Mouse (Mus musculus) frontal cortex, postnatal 36 days (tissue): ENCODE data around the gene Rere.
A peak's percentile ranks its signal among the peaks of the same experiment; 100 is the strongest.
"Not testable (repeated sequence)": the region's sequence is repeated elsewhere in the genome, so short reads cannot be mapped to it uniquely, and the experiment has no call there.

Experiments
- DNase-seq, 2 experiments: peaks; one replicate each; pipeline ENCODE4 v3.0.0; 2022; ENCODE audit warnings: low spot score in 2 of 2

Rere gene

DNA sequence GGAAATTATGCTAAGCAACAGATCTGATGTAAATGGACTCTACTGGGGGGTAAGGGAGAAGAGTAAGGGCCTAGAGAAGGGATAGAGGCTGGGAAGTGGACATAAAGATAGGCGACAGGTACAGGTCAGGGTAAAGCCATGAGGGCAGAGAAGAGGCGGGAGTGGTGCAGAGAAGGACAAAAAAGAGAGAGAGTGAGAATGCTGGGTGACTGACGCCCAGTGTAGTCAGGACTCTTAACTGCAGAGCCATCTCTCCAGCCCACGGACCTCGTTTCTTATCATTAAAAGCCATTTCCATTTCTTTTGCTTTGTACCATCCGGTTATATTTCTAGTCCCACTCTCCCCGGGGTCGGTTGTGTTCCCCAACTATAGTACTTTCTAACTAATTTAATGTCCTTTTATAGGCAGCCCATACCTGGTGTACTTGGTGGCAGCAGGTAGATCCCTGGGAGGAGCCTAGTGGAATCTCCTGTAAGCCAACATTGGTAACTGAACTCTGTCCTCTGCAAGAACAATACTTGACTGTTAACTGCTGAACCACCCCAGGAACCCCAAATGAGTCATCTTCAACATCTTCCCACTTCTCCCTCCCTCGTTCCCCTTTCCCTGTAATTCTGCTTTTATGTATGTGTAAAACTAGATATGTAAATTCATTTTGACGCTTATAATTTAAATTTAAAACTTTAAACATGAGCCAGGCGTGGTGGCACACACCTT lies 223.0 kb downstream of the Rere start:
- DNase-seq, result no peak

DNA sequence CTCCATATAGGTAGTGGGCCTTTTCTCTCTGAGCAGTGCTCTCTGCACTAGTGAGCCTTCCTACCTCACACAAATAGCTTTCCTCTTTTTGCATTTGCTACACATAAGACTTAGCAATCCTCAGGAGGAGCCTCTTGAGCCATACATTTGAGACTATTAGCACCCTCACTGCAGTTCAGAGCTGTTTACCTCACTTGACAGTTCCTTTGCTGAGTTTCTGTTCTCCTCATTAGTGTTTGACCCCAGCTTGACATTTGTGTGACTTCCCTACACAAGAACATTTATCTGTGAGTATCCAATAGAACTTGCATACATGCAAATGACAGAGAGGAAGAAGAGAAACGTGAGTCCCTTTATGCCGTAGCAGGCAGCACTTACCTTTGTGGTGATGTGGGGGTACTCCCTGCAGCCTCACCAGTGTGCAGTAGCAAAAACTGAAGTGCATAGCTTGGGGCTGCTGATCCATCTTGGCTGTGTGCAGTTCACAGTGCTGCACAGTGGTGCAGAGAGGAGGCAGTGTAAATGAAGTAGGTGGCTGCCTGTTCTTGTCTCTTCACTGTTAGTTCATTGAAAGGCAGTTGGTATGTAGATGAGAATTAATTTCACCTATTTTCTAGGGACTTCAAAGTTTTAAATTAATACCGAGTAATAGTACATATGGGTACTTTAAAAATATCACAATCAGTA lies 227.7 kb downstream of the Rere start:
- no peak for DNase-seq

DNA sequence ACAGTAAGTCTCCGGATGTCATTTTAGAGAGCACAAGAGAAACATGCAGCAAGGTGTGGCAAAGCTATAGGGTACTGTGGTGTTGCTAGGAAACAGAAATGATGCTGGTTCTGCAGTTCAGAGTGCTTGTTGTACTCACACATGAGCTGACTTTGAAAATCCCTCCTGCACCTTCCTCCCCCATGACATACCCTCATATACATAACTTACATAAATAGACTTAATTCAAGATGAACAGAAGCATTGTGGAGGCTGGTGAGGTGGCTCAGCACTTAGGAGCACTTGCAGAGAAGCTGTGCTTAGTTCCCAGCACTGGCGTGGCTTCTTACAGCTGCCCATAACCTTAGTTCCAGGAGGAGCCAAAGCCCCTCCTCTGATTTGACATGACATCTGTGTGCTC lies 228.6 kb downstream of the Rere start:
- peak in 1 of 2 experiments; percentile 38 for DNase-seq

DNA sequence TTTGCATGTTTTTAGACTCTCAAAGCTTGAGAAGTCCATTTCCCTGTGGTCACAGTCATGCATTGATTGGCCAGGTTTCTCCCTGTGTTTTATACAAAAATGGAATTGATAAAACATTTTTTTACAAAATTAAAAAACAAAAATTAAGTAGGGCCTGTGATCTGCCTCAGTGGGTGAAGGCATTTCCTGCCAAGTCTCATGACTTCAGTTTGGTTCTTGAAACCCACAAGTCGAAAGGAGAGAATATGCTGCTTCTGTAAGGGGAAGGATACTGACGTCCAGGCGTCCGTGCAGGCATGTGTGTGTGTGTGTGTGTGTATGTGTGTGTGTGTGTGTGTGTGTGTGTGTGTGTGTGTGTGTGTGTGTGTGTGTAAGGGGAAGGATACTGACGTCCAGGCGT lies 231.9 kb downstream of the Rere start:
- not testable (repeated sequence) for DNase-seq

DNA sequence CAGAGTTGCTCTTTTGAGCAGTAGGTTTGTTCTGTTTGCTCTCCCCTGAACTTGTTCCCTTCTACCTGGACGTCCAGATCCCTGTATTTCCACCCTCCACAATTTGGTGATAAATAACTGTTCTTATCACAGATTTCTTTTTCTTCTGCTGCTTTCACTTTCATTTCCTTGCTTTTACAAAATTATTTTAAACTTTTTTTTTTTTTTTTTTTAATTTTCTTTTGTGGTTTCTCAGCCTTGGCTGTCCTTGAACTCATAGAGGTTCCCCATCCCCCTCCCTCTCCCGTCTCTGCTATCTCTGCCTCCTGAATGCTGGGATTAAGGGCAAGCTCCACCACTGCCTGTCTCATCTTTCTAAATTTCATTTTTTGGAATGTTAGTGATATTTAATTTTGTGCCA lies 234.8 kb downstream of the Rere start:
- no peak for DNase-seq

DNA sequence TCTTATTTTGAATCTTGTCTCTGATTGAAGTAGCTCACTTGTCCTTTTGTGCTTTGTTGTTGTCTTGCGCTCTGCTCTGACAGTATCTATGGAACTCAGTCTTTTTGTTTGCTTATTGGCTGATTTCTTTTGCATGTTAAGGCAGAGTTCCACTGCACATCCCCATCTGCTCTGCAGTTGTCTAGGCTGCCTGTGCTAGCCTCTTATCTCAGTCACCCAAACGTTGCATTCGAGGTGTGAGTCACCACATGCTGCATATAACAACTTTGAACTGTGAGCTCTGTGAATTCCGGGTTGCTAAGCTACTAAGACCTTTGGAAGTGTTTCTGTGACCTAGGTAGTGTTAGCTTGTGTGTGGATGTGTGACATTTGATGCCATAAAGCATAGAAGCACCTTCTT lies 235.9 kb downstream of the Rere start:
- no peak for DNase-seq

DNA sequence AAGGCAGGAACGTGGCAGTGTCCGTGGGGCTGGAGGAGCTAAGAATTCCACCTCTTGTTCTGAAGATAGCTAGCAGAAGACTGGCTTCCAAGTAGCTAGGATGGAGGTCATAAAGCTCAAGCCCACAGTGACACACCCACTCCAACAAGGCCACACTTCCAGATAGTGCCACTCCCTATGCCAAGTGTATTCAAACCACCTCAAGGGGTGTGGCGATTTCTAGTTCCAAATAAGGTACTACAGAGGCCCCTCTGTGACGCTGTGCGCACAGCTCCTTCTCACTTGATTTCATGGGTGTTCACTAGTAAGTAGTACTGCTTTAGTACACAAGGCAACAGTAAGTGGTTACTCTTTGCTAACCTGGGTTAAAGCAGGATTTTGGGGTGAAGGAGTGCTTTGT lies 237.4 kb downstream of the Rere start:
- DNase-seq, result no peak

DNA sequence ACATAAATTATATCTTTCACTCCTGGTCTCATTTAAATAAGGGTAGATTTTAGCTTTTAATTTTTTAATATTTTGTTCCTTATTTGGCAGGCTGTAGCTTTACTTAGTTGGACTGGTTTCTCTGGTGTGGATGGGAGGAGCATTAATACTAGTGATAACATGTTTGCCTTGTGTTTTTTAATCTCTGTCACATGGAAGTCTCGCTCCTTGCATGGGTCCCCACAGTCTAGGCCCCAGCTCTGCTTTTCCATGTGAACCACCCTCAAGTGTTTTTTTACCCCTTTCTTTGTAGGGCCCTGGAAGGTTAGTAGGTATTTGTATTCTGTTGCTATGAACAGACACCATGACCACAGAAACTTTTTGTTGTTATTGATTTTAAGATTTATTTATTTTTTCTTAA lies 238.6 kb downstream of the Rere start:
- no peak for DNase-seq

DNA sequence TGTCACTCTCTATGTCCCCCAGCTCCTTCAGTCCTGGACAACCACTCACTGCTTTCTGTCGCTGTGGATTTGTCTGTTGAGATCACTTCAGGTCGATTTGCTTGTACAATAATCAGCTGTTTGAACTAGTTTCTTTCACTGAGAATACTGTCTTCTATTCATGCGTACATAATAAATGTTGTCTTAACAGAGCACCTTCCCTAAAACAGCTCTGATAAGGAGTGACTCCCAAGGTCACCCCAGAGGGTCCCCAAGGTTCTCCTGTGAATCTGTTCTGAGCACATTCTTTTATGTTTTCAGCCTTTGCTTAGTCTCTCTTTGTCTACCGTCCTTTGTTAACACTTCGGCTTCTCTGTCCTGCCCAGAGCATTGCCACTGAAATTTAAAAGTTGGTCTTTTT lies 241.0 kb downstream of the Rere start:
- no peak for DNase-seq

DNA sequence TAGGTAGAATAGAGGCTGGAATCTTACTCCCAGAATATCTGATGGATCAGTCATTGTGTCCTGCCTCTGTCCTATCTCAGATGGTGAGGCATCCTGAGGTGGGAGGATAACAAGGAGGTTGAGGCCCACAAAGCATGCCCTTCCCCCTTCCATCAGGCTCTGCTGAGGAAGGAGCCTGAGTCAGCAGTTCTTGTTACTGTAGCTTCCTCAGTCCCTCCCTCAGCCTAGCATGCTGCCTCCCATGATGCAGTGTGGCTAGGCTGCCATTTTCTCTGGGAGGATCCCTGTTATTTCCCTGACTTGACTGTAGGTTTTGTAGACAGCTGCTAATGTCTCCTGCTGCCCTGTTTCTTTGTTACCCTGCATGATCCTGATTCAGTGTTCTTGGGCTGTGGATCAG lies 241.9 kb downstream of the Rere start:
- DNase-seq, result no peak

DNA sequence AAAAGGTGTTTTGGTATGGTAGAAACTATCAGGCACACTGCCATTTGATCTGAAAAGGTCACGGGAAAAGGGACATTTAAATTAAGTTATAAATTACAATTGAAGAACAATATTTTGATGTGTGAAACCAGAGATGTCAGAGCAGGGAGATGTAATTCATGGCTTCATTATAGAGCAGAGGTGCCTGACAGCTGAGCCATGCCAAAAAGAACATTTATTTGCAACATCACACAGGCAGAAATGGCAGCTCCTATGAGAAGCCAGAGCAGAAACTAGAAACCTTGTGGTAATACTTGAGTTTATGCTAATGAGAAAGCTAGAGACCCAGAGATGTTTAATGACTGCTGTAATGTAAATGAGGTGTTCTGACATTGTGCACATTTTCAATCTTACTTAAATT lies 244.8 kb downstream of the Rere start:
- no peak for DNase-seq

DNA sequence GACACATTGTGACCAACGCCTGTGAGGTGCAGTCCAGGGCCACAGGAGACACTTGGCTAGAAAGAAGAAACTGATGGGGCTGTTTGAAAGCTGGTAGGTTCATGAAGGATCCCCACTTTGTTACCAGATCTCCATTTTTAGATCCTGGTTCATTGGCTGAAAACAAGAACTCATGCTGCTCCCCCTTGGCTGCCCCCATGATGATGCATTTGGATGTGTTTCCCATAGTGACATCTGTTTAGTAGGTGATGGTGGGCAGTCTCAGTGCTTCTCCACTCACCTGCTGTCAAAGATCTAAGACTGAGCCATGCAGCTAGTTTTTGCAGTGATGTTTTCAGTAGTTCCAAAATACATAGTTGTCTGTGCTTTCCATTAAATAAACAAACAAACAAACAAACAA lies 247.0 kb downstream of the Rere start:
- no peak for DNase-seq

DNA sequence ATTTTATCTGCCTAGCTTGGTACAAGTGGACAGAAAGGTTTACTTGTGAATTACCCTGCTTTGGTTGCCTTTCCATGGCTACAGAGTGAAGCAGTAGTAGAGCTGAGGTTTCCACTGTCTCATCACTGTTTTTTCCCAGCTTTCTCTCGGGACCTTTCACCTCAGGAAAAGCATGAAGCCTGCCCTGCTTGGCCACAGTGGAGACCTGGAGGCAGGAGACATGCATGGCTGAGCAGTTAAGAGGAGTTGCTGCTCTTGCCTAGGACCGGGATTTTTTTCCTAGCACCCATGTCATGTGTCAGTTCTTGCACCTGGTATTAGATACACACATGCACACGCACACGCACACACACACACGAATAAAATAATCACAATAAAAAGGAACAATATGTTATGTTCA lies 247.4 kb downstream of the Rere start:
- no peak for DNase-seq

DNA sequence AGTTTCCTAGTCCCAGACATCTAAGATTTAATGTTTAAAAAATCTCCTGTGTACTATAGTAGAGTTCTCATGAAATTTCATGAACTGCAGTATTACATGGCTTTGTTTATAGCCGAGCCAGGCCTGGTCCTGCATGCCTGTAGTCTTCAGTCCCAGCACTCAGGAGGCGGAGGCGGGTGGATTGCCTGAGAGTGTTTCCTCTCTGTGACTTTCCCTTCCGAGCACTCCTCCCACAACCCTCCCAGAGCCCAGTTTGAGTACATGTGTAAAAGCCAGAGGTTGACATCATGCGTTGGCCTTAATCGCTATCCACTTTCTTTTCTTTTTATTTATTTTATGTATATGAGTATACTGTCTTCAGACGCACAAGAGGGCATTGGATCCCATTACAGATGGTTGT lies 250.4 kb downstream of the Rere start:
- DNase-seq, result no peak

DNA sequence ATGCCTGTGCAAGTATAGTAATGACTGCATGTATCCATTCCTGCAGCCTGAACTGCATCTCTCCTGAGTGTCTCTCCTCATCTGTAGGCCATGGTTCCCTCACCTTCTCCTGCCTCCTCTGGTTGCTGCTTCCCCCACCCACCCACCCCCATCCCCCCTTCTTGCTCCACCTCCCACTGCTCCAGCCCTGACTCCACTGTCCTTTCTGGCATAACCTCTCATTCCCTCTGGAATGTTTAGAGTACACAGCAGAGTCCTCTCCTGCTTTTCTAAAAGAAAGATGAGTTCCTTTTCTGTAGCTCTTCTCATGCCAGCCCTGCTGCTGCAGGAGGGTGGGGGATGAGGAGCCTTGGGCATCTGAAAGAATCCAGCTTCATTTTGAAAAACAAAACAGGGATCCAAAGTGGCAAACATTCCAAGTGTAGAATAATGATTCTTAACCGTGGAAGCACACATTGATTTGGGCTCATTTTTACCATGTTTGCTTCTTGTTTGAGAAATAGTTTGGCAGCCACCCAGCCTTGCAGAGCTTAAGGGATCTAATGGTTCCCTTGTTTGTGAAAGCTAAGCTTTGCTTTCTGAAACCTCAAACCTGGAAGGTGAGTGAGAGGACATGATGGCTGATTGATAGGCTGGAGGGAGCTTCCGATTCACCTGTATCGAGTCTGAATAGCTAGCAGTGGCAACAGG lies 255.5 kb downstream of the Rere start:
- DNase-seq, result no peak

DNA sequence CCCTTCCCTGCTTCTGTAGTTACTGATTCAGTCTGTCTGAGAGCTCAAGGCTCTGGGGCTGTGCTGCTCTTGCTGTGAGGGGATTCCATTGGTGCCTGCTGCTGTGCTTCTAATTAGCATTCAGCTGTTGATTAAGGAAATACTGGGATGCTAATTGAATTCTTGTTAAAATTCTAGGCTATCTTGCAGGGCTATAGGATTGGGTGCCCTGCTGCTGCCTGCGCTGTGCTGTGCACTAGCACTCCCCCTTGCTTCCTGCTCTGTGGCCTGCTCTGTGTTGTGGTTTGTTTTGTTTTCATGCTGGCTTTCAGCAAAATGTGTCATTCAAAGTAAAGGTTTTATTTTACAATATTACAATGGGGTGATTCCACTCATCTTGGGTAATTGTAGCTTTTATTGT lies 258.4 kb downstream of the Rere start:
- DNase-seq, result no peak

DNA sequence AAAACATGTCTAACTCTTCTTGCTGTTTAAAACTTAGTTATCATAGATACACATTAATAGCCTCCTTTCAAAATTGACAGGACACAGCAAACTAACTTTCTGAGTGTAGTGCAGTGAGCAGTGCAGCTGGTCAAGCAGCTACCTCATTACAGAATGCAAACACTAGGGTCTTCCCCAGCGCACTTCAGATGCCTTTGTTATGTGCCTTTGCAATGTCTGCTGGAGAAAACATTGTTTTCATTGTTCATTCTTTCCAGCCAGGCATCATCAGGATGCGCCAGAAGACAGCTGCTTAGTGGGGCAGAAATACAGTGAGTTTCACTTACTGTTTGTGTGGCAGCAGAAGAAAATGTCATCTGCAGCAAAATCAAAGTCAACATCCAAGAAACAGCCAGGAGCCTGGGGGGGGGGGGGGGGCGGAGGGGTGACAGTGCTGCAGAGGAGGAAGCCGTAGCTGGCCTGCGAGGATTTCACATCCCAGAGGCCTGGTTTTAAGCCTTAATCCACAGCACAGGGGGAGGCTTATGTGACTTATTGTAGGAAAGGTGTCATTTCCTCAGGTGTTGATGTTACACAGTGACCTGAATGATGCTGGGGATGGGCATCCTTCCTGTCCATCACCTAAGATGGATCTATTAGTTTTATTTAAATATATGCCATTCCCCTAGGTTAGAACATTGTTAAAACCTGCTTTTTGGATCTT lies 259.1 kb downstream of the Rere start:
- DNase-seq, result no peak

DNA sequence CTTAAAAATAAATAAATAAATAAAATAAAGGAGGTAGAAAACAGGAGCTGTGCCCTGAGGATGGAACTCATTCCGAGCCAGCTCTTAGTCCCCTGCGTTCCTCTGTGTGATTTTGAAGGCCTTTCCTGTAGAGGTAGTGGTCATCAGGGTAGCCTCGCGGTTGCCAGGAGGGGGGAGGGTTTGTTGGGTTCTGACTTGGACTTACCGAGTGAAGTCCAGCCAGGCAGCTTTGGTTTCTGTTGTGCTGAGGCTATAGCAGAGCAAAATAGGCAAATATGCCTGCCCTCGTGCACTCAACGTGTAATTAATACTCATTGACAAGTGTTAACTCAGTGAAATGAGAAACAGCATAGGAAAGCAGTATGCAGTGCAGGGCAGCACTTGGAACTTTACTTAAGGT lies 262.8 kb downstream of the Rere start:
- no peak for DNase-seq

DNA sequence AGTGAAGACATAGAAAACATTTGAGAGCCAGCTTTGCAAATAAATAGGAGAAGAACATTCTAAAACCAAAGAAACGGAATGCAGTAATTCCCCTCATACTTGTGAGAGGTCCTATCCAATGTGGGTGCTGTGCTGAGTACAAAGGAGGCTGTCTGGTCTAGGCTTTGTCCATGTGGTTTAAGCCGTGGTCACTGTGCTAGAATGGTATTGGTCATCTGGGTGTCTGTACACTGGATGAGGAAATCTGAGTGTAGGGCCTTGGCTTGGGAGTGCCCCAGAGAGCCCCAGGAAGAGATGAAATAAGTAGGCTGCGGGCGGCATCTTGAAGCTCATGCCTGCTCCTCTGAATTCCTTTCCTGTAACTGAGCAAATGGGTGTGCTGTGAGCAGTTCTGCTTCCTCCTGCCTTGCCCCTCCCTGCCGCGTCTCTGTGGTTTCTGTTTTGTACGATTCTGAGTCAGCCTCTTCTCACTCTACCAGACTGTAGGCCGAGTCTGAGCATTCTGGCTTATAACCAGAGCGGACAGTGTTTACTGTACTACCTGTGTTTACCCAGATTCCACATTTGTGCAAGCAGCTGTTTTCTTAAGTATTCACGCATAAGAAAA lies 263.3 kb downstream of the Rere start:
- DNase-seq, result peak; percentile 53

DNA sequence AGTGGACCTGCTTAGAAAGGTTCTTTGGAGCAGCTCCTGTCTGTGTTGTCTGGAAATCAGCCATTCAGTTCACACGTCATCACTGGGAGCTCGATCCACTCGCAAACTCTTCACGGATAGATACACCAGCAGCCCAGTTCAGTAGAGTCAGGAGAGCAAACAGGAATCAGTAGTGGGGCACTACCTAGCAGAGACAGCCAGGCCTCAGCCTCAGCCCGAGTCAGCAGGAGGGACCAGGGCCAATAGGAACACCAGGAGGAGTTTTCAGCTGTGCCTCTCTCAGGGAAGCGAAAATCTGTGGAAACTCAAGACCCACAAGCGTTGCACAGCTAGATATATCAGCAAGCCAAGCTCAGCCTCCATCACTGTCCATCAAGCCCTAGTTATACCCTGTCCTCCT lies 264.3 kb downstream of the Rere start:
- DNase-seq, result no peak

DNA sequence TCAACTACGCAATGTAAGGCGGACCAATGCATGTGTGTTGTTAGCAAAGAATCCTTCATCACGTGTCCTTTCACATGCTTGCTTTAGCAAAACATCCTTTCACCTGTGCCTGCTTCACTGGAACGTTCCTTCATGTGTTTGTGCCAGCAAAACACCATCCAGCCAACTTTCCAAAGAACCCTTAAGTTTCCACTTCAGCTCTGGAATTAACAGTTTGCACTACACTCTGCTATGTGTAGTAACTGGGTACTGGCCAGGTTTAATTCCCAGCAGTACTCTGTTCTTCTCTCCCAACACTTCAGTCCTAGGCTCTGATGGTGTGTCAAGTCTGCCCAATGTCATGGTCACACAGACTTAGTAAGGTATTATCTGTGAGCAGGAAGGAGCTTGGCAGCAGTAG lies 264.9 kb downstream of the Rere start:
- DNase-seq, result not testable (repeated sequence)

DNA sequence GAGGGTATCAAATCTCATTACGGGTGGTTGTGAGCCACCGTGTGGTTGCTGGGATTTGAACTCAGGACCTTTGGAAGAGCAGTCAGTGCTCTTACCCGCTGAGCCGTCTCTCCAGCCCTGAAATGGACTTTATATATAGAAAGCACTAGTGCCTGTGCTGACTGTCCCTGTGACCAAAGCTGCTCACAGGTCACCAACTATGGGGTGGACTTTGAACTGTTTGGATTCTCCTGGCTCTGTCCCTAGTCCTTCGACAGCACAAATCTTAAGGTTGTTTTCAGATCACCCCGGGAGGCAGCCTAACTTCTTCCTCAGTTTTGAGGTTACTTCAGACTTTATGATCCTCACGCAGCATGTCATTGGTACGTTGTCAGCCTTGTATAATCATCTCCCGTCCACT lies 267.9 kb downstream of the Rere start:
- DNase-seq, result no peak
